Mouse (Mus musculus) ES-Bruce4 (cell line): ENCODE measurements around the gene Mtrf1. TPM values are rescaled to one million over a fixed set of nuclear protein-coding genes. Genes with fewer than 3 reads are reported as not detected.

Experiments
- H3K27ac ChIP-seq: 2 replicates; pipeline ENCODE4 v1.5.1; 2012; ENCODE audit warnings: low read length, inconsistent platforms; ENCODE audit not compliant: insufficient read depth
- H3K27me3 ChIP-seq: 2 replicates; pipeline ENCODE4 v1.6.1; 2012; ENCODE audit warnings: mild to moderate bottlenecking, low read length, inconsistent platforms; ENCODE audit not compliant: control insufficient read depth, poor library complexity, insufficient read depth, severe bottlenecking
- H3K36me3 ChIP-seq: 2 replicates; pipeline ENCODE4 v1.6.1; 2012; ENCODE audit warnings: inconsistent platforms, mild to moderate bottlenecking, low read length, moderate library complexity; ENCODE audit not compliant: control insufficient read depth, poor library complexity, insufficient read depth, severe bottlenecking
- H3K4me1 ChIP-seq: one replicate; pipeline ENCODE4 v1.8.1; 2011; ENCODE audit warnings: low read length; ENCODE audit not compliant: control insufficient read depth, insufficient read depth
- H3K4me3 ChIP-seq: 2 replicates; pipeline ENCODE4 v1.5.1; 2011; ENCODE audit warnings: low read depth, mild to moderate bottlenecking, low read length
- H3K9ac ChIP-seq: 2 replicates; pipeline ENCODE4 v1.6.1; 2012; ENCODE audit warnings: low read depth, mild to moderate bottlenecking, inconsistent platforms; ENCODE audit not compliant: poor library complexity, severe bottlenecking
- H3K9me3 ChIP-seq: replicated peaks from 2 replicates; pipeline ENCODE4 v1.6.1; 2012; ENCODE audit warnings: mild to moderate bottlenecking, low read length, inconsistent platforms; ENCODE audit not compliant: control insufficient read depth, poor library complexity, insufficient read depth, severe bottlenecking
- CTCF ChIP-seq: IDR thresholded peaks from one replicate; pipeline ENCODE4 v1.8.1; 2011; ENCODE audit warnings: low read depth, low read length
- EP300 ChIP-seq: IDR thresholded peaks from 2 replicates; pipeline ENCODE4 v1.6.1; 2011; ENCODE audit warnings: low read depth, low read length; ENCODE audit not compliant: insufficient read depth
- POLR2A ChIP-seq: IDR thresholded peaks from one replicate; pipeline ENCODE4 v1.8.1; 2011; ENCODE audit warnings: low read length; ENCODE audit not compliant: insufficient read depth
- polyA plus RNA-seq: library from polyadenylated mRNA; stranded (reverse); fragments of >200 nt; gene quantifications from 2 replicates; pipeline ENCODE4 v1.2.4, GENCODE M21; 2011; ENCODE audit warnings: low read depth; ENCODE audit not compliant: missing spikeins, insufficient read depth, insufficient read length

Mtrf1 gene
- polyA plus RNA-seq, 1 experiment = 11.0 TPM

GRCm38 (mm10) chr14:79389438-79390264 lies 7.9 kb upstream of the Mtrf1 start:
- Histone ChIP-seq H3K27ac (peak overlapping the region; percentile 12), H3K4me1 (no peaks in the 10 kb centered on the region), H3K9me3 (no peaks in the 10 kb centered on the region), H3K27me3 (no peaks in the 10 kb centered on the region), H3K36me3 (peaks cover 23% of the 10 kb centered on the region), H3K4me3 (peak overlapping the region; percentile 91), H3K9ac (peak overlapping the region; percentile 93)
- no peak for TF ChIP-seq EP300

GRCm38 (mm10) chr14:79390265-79390926 lies 7.2 kb upstream of the Mtrf1 start, which contains the start of gene Naa16:
TSS of gene Naa16 (minus strand) at chr14:79390778.
- H3K27me3 ChIP-seq = no peaks in the 10 kb centered on the region
- H3K9ac ChIP-seq = peak within 1 kb of the TSS; percentile 93
- peak within 1 kb of the TSS; percentile 91 for H3K4me3 ChIP-seq
- H3K36me3 ChIP-seq = peaks cover 18% of the 10 kb centered on the region
- TF ChIP-seq EP300 (0 out of 2 replicates have a peak, but pooled peaks have one; percentile 41), POLR2A (peak; percentile 82), CTCF (peak; percentile 23)
- no peaks in the 10 kb centered on the region for H3K9me3 ChIP-seq
- peak within 1 kb of the TSS; percentile 82 for H3K27ac ChIP-seq
- H3K4me1 ChIP-seq = no peaks in the 10 kb centered on the region

- TF ChIP-seq EP300 (no peak), CTCF (no peak), POLR2A (no peak)
- Histone ChIP-seq H3K4me3 (no peak overlapping the region), H3K9me3 (no peaks in the 10 kb centered on the region), H3K4me1 (no peaks in the 10 kb centered on the region), H3K27ac (no peak overlapping the region), H3K27me3 (no peaks in the 10 kb centered on the region), H3K36me3 (no peaks in the 10 kb centered on the region; the same call in 1 of the 2 replicates), H3K9ac (no peak overlapping the region)
Observed at GRCm38 (mm10) chr14:79393289-79393688, 4.3 kb upstream of the Mtrf1 start.

GRCm38 (mm10) chr14:79394564-79394963 lies 3.0 kb upstream of the Mtrf1 start:
- Histone ChIP-seq H3K27me3 (no peaks in the 10 kb centered on the region), H3K4me3 (no peak overlapping the region), H3K9me3 (no peaks in the 10 kb centered on the region), H3K36me3 (no peaks in the 10 kb centered on the region), H3K4me1 (no peaks in the 10 kb centered on the region), H3K27ac (no peak overlapping the region), H3K9ac (no peak overlapping the region)
- no peak for TF ChIP-seq POLR2A
- peak; percentile 36 for TF ChIP-seq CTCF

GRCm38 (mm10) chr14:79407641-79408040 lies 10.1 kb downstream of the Mtrf1 start:
- Histone ChIP-seq H3K9ac (no peak overlapping the region), H3K9me3 (no peaks in the 10 kb centered on the region), H3K4me1 (no peaks in the 10 kb centered on the region), H3K27me3 (no peaks in the 10 kb centered on the region), H3K27ac (no peak overlapping the region), H3K36me3 (no peaks in the 10 kb centered on the region), H3K4me3 (no peak overlapping the region)
- TF ChIP-seq POLR2A = no peak
- no peak for TF ChIP-seq EP300
- no peak for TF ChIP-seq CTCF

GRCm38 (mm10) chr14:79409278-79409830 lies 11.8 kb downstream of the Mtrf1 start:
- H3K4me1 ChIP-seq = no peaks in the 10 kb centered on the region
- H3K27ac ChIP-seq = no peak overlapping the region
- H3K9me3 ChIP-seq = no peaks in the 10 kb centered on the region
- H3K9ac ChIP-seq = no peak overlapping the region
- no peak for TF ChIP-seq POLR2A
- TF ChIP-seq EP300 = no peak
- TF ChIP-seq CTCF = no peak
- H3K36me3 ChIP-seq = no peaks in the 10 kb centered on the region
- no peak overlapping the region for H3K4me3 ChIP-seq
- no peaks in the 10 kb centered on the region for H3K27me3 ChIP-seq
